Mouse (Mus musculus) lung, postnatal 25 days (tissue): ENCODE measurements at regions not wholly inside any gene's neighbourhood (a gene's known extent, or its start where the extent isn't known, plus 50 kb on each side); places are given as distances from the start of the nearest gene placed in this dataset.
A peak's percentile ranks its signal among the peaks of the same experiment; 100 is the strongest.
"Not testable (repeated sequence)": the region's sequence is repeated elsewhere in the genome, so short reads cannot be mapped to it uniquely, and the experiment has no call there.

Source experiments
- DNase-seq: peaks from one replicate; pipeline ENCODE4 v3.0.0; 2022; ENCODE audit warnings: low spot score

- DNase-seq, result peak; percentile 44
These were observed 153.9 kb upstream of the Ubl3 start for GRCm38 (mm10) chr5:148706323-148707120.

- DNase-seq, result no peak
These were observed 152.2 kb upstream of the Ubl3 start for GRCm38 (mm10) chr5:148704769-148705168.

- peak; percentile 7 for DNase-seq
These were observed 149.3 kb upstream of the Ubl3 start for GRCm38 (mm10) chr5:148701859-148702258.

- no peak for DNase-seq
These were observed 148.4 kb upstream of the Ubl3 start for GRCm38 (mm10) chr5:148701001-148701400.

- DNase-seq, result peak; percentile 20
These were observed 147.7 kb upstream of the Ubl3 start for GRCm38 (mm10) chr5:148700240-148700639.

GRCm38 (mm10) chr5:148697631-148698368 lies 145.2 kb upstream of the Ubl3 start:
- DNase-seq, result no peak

GRCm38 (mm10) chr5:148694352-148694751 lies 141.8 kb upstream of the Ubl3 start:
- DNase-seq, result no peak

GRCm38 (mm10) chr5:148691486-148691885 lies 138.9 kb upstream of the Ubl3 start:
- no peak for DNase-seq

- no peak for DNase-seq
These were observed 138.2 kb upstream of the Ubl3 start for GRCm38 (mm10) chr5:148690823-148691197.

- DNase-seq, result no peak
These were observed 137.7 kb upstream of the Ubl3 start for GRCm38 (mm10) chr5:148690158-148690822.

- no peak for DNase-seq
These were observed 136.7 kb upstream of the Ubl3 start for GRCm38 (mm10) chr5:148689297-148689696.

- no peak for DNase-seq
These were observed 135.9 kb upstream of the Ubl3 start for GRCm38 (mm10) chr5:148688501-148688900.

GRCm38 (mm10) chr5:148687827-148688226 lies 135.2 kb upstream of the Ubl3 start:
- no peak for DNase-seq

GRCm38 (mm10) chr5:148684216-148684615 lies 131.6 kb upstream of the Ubl3 start:
- peak; percentile 18 for DNase-seq

GRCm38 (mm10) chr5:148682553-148682952 lies 130.0 kb upstream of the Ubl3 start:
- no peak for DNase-seq

GRCm38 (mm10) chr5:148680341-148680740 lies 127.8 kb upstream of the Ubl3 start:
- no peak for DNase-seq

- no peak for DNase-seq
These were observed 127.0 kb upstream of the Ubl3 start for GRCm38 (mm10) chr5:148679586-148679985.

- not testable (repeated sequence) for DNase-seq
These were observed 125.8 kb upstream of the Ubl3 start for GRCm38 (mm10) chr5:148678285-148678937.

- no peak for DNase-seq
These were observed 121.7 kb upstream of the Ubl3 start for GRCm38 (mm10) chr5:148674281-148674680.

- DNase-seq, result no peak
These were observed 109.7 kb upstream of the Ubl3 start for GRCm38 (mm10) chr5:148662281-148662741.

- DNase-seq, result no peak
These were observed 108.5 kb upstream of the Ubl3 start for GRCm38 (mm10) chr5:148661120-148661519.
